Mouse (Mus musculus) megakaryocyte, embryonic 14.5 days (primary cell): Measurements from ENCODE around the gene Elk4.

Experiments used
- FLI1 ChIP-seq: IDR thresholded peaks from 2 replicates; pipeline ENCODE4 v1.6.1; 2012; ENCODE audit warnings: low read length, inconsistent platforms, mixed read lengths
- GATA1 ChIP-seq: IDR thresholded peaks from 3 replicates; pipeline ENCODE4 v1.6.1; 2012; ENCODE audit warnings: mixed read lengths, low read length, inconsistent platforms, borderline replicate concordance

DNA sequence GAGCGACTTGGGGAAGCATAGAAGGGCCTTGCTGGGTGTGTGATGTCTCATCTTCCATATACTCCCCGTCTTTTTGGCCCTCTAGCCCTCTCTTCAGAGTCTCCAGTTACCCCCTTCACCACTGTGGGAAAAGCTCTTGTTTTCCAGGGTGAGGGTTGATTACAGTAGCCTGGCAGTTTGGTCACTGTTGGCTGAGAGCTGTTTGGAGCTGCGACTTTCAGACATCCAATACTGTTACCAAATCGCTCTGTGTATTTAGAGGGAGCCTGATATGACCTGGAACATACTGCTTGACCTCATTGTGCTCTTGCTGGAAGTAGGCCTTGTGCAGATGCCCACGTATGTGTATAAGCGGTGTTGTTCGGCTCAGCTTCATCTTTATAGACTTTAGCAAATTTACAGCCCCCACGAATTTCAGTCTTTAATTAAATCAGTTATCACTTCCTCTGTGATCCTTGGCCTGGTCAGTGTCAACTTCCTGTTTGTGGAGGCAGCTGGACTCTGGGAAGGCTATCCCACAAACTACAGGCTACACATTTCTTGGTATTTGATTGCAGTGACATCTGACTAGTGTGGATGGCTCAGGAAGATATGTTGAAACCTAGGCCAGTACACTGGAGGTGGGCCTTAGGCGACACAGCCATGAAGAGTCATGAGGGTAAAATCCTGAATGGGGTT lies 17.2 kb upstream of the Elk4 start:
- TF ChIP-seq GATA1 (no peak), FLI1 (no peak)
